Comparison of ENCODE assay signal across 15 mouse cellular contexts in genomic region chr7:142535832-142536231, GRCm38 (mm10). TPM values are rescaled to one million over a fixed set of nuclear protein-coding genes. Genes with fewer than 3 reads are reported as not detected.
DNase-seq lines count a peak whose midpoint lies in the region; ATAC-seq lines count a peak whose summit lies in the region.
"Had no signal": no experiment of that assay in that cellular context is flagged by ENCODE, and none has a peak within 500 bp of the region (broad histone marks: within the 10 kb centered on the region; RNA-seq: fewer than 3 reads in every experiment).

No protein-coding gene starts in this region.

- no peak overlapping the region for H3K4me3 ChIP-seq in heart, embryonic 16.5 days (ENCODE audit: low read length)
- no peak overlapping the region for H3K4me3 ChIP-seq in embryonic facial prominence, embryonic 10.5 days
- H3K4me3 ChIP-seq in embryonic facial prominence, embryonic 15.5 days (replicated peaks), result no peak overlapping the region
- no peak overlapping the region for H3K4me3 ChIP-seq in liver, embryonic 12.5 days
- H3K4me3 ChIP-seq in midbrain, embryonic 11.5 days (ENCODE audit: low read depth, low read length), result no peak overlapping the region

- DNase-seq in heart, adult 11 months, result no peak
- DNase-seq in embryonic facial prominence, embryonic 10.5 days (ENCODE audit: low spot score), result no peak
- DNase-seq in adrenal gland, adult 8-10 months, result no peak
- no peak for DNase-seq in left cerebral cortex, postnatal 4 days
- no peak for DNase-seq in midbrain, embryonic 11.5 days (ENCODE audit: low spot score, missing footprints)
- DNase-seq: cerebellum, adult 9-10 months; forebrain, postnatal 0 days; kidney, postnatal 10 days; layer of hippocampus, postnatal 36 days; lung, adult 18-20 months; midbrain, embryonic 14.5 days had no signal

- no peak for ATAC-seq in heart, embryonic 16.5 days (replicated peaks; ENCODE audit: extremely low read depth, insufficient read depth, low FRiP score)
- no peak for ATAC-seq in embryonic facial prominence, embryonic 15.5 days (ENCODE audit: insufficient number of reproducible peaks, low FRiP score, low TSS enrichment, low read depth)
- ATAC-seq in liver, embryonic 12.5 days, result no peak
- no peak for ATAC-seq in midbrain, embryonic 11.5 days (ENCODE audit: low FRiP score)
- ATAC-seq: forebrain, postnatal 0 days had no signal

- intact Hi-C loops in left cerebral cortex, postnatal 4 days (cut with DNase I), result loop anchor here (5.0 kb wide), 1 partner anchor 136 kb away; no protein-coding TSS in a partner anchor

- H3K27me3 ChIP-seq in heart, embryonic 16.5 days (ENCODE audit: control insufficient read depth, insufficient read depth, low read length), result no peaks in the 10 kb centered on the region
- no peaks in the 10 kb centered on the region for H3K27me3 ChIP-seq in embryonic facial prominence, embryonic 10.5 days (replicated peaks; ENCODE audit: low read depth, poor library complexity, severe bottlenecking)
- no peaks in the 10 kb centered on the region for H3K27me3 ChIP-seq in embryonic facial prominence, embryonic 15.5 days
- peaks cover 14% of the 10 kb centered on the region for H3K27me3 ChIP-seq in liver, embryonic 12.5 days (replicated peaks)
- no peaks in the 10 kb centered on the region for H3K27me3 ChIP-seq in midbrain, embryonic 11.5 days (ENCODE audit: control insufficient read depth, insufficient read depth, low read length)

- no peaks in the 10 kb centered on the region for H3K9me3 ChIP-seq in heart, embryonic 16.5 days (replicated peaks; ENCODE audit: control insufficient read depth, low read length)
- H3K9me3 ChIP-seq in embryonic facial prominence, embryonic 10.5 days, result no peaks in the 10 kb centered on the region
- H3K9me3 ChIP-seq in embryonic facial prominence, embryonic 15.5 days (replicated peaks), result no peaks in the 10 kb centered on the region
- no peaks in the 10 kb centered on the region for H3K9me3 ChIP-seq in liver, embryonic 12.5 days (replicated peaks)
- H3K9me3 ChIP-seq in midbrain, embryonic 11.5 days (ENCODE audit: control insufficient read depth, low read length), result no peaks in the 10 kb centered on the region

- peaks cover 36% of the 10 kb centered on the region for H3K4me1 ChIP-seq in heart, embryonic 16.5 days (ENCODE audit: control insufficient read depth, insufficient read depth, low read length)
- H3K4me1 ChIP-seq in embryonic facial prominence, embryonic 10.5 days, result peaks cover 76% of the 10 kb centered on the region
- H3K4me1 ChIP-seq in embryonic facial prominence, embryonic 15.5 days, result peaks cover 75% of the 10 kb centered on the region
- peaks cover 76% of the 10 kb centered on the region for H3K4me1 ChIP-seq in liver, embryonic 12.5 days
- peaks cover 25% of the 10 kb centered on the region for H3K4me1 ChIP-seq in midbrain, embryonic 11.5 days (ENCODE audit: control insufficient read depth, insufficient read depth, low read length)

- H3K4me2 ChIP-seq in heart, embryonic 16.5 days (ENCODE audit: low read depth, low read length), result no peak overlapping the region
- no peak overlapping the region for H3K4me2 ChIP-seq in embryonic facial prominence, embryonic 15.5 days (replicated peaks)
- H3K4me2 ChIP-seq in liver, embryonic 12.5 days, result no peak overlapping the region
- no peak overlapping the region for H3K4me2 ChIP-seq in midbrain, embryonic 11.5 days
- H3K4me2 ChIP-seq: hindbrain, embryonic 14.5 days had no signal

- 94% methylated on average over 5 of the region's 5 CpGs for WGBS in heart, embryonic 16.5 days
- 97% methylated on average over 5 of the region's 5 CpGs for WGBS in embryonic facial prominence, embryonic 10.5 days
- 94% methylated on average over 5 of the region's 5 CpGs for WGBS in embryonic facial prominence, embryonic 15.5 days
- 90% methylated on average over 5 of the region's 5 CpGs for WGBS in liver, embryonic 12.5 days (ENCODE audit: insufficient replicate concordance)
- 98% methylated on average over 5 of the region's 5 CpGs for WGBS in midbrain, embryonic 11.5 days

- H3K36me3 ChIP-seq in heart, embryonic 16.5 days (ENCODE audit: control insufficient read depth, insufficient read depth), result 0 out of 2 replicates have a peak, but pooled peaks cover 5% of the 10 kb centered on the region
- H3K36me3 ChIP-seq in embryonic facial prominence, embryonic 10.5 days (replicated peaks), result peaks cover 28% of the 10 kb centered on the region
- H3K36me3 ChIP-seq in embryonic facial prominence, embryonic 15.5 days, result peaks cover 10% of the 10 kb centered on the region; the same call in 1 of the 2 replicates
- peaks cover 47% of the 10 kb centered on the region for H3K36me3 ChIP-seq in liver, embryonic 12.5 days
- H3K36me3 ChIP-seq in midbrain, embryonic 11.5 days (ENCODE audit: control insufficient read depth, insufficient read depth, low read length), result peaks cover 5% of the 10 kb centered on the region

- no peak overlapping the region for H3K9ac ChIP-seq in heart, embryonic 16.5 days (ENCODE audit: low read length)
- H3K9ac ChIP-seq in embryonic facial prominence, embryonic 15.5 days, result no peak overlapping the region
- no peak overlapping the region for H3K9ac ChIP-seq in liver, embryonic 12.5 days
- no peak overlapping the region for H3K9ac ChIP-seq in midbrain, embryonic 11.5 days (ENCODE audit: low read length)
- H3K9ac ChIP-seq: forebrain, postnatal 0 days; hindbrain, embryonic 14.5 days had no signal

- H3K27ac ChIP-seq in heart, embryonic 16.5 days (ENCODE audit: low read length), result peak overlapping the region; percentile 97; the same call in 1 of the 2 replicates
- H3K27ac ChIP-seq in embryonic facial prominence, embryonic 10.5 days (replicated peaks), result peak overlapping the region; percentile 97
- peak overlapping the region; percentile 97 for H3K27ac ChIP-seq in embryonic facial prominence, embryonic 15.5 days (replicated peaks)
- H3K27ac ChIP-seq in liver, embryonic 12.5 days, result peak overlapping the region; percentile 91
- H3K27ac ChIP-seq in midbrain, embryonic 11.5 days (ENCODE audit: low read depth, low read length), result no peak overlapping the region
- H3K27ac ChIP-seq: hindbrain, embryonic 14.5 days had no signal

RNA-seq across cellular contexts. Expression of gene Mrpl23, which starts 3.3 kb away (rescaled TPM):
- polyA plus RNA-seq in heart, embryonic 16.5 days (2015; fragmentation: Nextera tagmentation; extraction: Ambion mirVana), result 14.2 and 20.0 TPM in 2 replicates
- 18.1 and 22.4 TPM in 2 replicates for polyA plus RNA-seq in embryonic facial prominence, embryonic 10.5 days (2016; fragmentation: Nextera tagmentation; extraction: Ambion mirVana)
- 28.5 and 32.7 TPM in 2 replicates for polyA plus RNA-seq in embryonic facial prominence, embryonic 15.5 days (2015; fragmentation: Nextera tagmentation; extraction: Ambion mirVana)
- 10.4 and 14.4 TPM in 2 replicates for polyA plus RNA-seq in liver, embryonic 12.5 days (2016; fragmentation: Nextera tagmentation; extraction: Ambion mirVana)
- total RNA-seq in adrenal gland, adult 8-10 months (2022), result 10 to 100 TPM in 1 of 4 experiments, 1 to 10 TPM in 3; 2.2 to 13.7 (median 4.8) TPM
- 10 to 100 TPM in 1 of 2 experiments, 1 to 10 TPM in 1; 9.4 to 11.5 TPM for total RNA-seq in left cerebral cortex, postnatal 4 days (2021)
- polyA plus RNA-seq in midbrain, embryonic 11.5 days (2014; fragmentation: Nextera tagmentation; extraction: Ambion mirVana), result 13.9 and 16.6 TPM in 2 replicates

RNA-seq across cellular contexts. Expression of gene Tnnt3, which starts 37.2 kb away (rescaled TPM):
- polyA plus RNA-seq in heart, embryonic 16.5 days (2015; fragmentation: Nextera tagmentation; extraction: Ambion mirVana), result 5.3 and 17.1 TPM in 2 replicates
- polyA plus RNA-seq in embryonic facial prominence, embryonic 10.5 days (2016; fragmentation: Nextera tagmentation; extraction: Ambion mirVana), result 1.4 and 1.6 TPM in 2 replicates
- polyA plus RNA-seq in embryonic facial prominence, embryonic 15.5 days (2015; fragmentation: Nextera tagmentation; extraction: Ambion mirVana), result 167 and 228 TPM in 2 replicates
- 0.51 TPM in 1 of 2 replicates, not detected in the other for polyA plus RNA-seq in liver, embryonic 12.5 days (2016; fragmentation: Nextera tagmentation; extraction: Ambion mirVana)
- total RNA-seq in adrenal gland, adult 8-10 months (2022), result 1 to 10 TPM in 3 of 4 experiments, not detected in 1; 1.1 to 1.5 (median 1.3) TPM
- 1 to 10 TPM in 1 of 2 experiments, not detected in 1; 1.3 TPM for total RNA-seq in left cerebral cortex, postnatal 4 days (2021)
- polyA plus RNA-seq in midbrain, embryonic 11.5 days (2014; fragmentation: Nextera tagmentation; extraction: Ambion mirVana), result 0.77 and 2.0 TPM in 2 replicates
- total RNA-seq: layer of hippocampus, postnatal 36 days had no signal
